Mouse (Mus musculus): ENCODE data around the gene Fgr. TPM values are rescaled to one million over a fixed set of nuclear protein-coding genes. Genes with fewer than 3 reads are reported as not detected.

Gene Fgr
- polyA plus RNA-seq, 1 experiment, result 15.3 TPM

- TF ChIP-seq POLR2A (IDR thresholded peaks at IDR 0.05; ENCODE audit: control insufficient read depth, extremely low read depth, insufficient read depth, low read length, poor library complexity) (no peak), CTCF (IDR thresholded peaks at IDR 0.05; ENCODE audit: borderline replicate concordance, control insufficient read depth, extremely low read depth, insufficient read depth, low read length, poor library complexity) (no peak)
- H3K4me3 ChIP-seq (ENCODE audit: control insufficient read depth, insufficient read depth, low read length), result no peak overlapping the region
- peaks cover 30% of the 10 kb centered on the region for H3K4me1 ChIP-seq (replicated peaks; ENCODE audit: control insufficient read depth, insufficient read depth, low read length)
- no peaks in the 10 kb centered on the region for H3K36me3 ChIP-seq (ENCODE audit: control insufficient read depth, insufficient read depth, low read length)
- H3K27me3 ChIP-seq (ENCODE audit: control insufficient read depth, insufficient read depth, low read length), result peaks cover 2% of the 10 kb centered on the region; the same call in 1 of the 2 replicates
- H3K27ac ChIP-seq (ENCODE audit: control insufficient read depth, insufficient read depth, low read length), result no peak overlapping the region
- no peak for DNase-seq
- WGBS, result 66% methylated on average over 5 of the region's 5 CpGs
Measured at GRCm38 (mm10) chr4:133009676-133010075, 35.8 kb downstream of the Fgr start.

GRCm38 (mm10) chr4:133010611-133011010 is 36.7 kb downstream of the Fgr start:
- Histone ChIP-seq H3K4me1 (replicated peaks; ENCODE audit: control insufficient read depth, insufficient read depth, low read length) (peaks cover 39% of the 10 kb centered on the region), H3K36me3 (ENCODE audit: control insufficient read depth, insufficient read depth, low read length) (no peaks in the 10 kb centered on the region), H3K27me3 (ENCODE audit: control insufficient read depth, insufficient read depth, low read length) (peaks cover 2% of the 10 kb centered on the region; the same call in 1 of the 2 replicates), H3K27ac (ENCODE audit: control insufficient read depth, insufficient read depth, low read length) (no peak overlapping the region), H3K4me3 (ENCODE audit: control insufficient read depth, insufficient read depth, low read length) (peak overlapping the region; percentile 64)
- peak; percentile 39 for DNase-seq
- WGBS, result 3% methylated on average over 17 of the region's 17 CpGs
- TF ChIP-seq CTCF (IDR thresholded peaks at IDR 0.05; ENCODE audit: borderline replicate concordance, control insufficient read depth, extremely low read depth, insufficient read depth, low read length, poor library complexity) (no peak), POLR2A (IDR thresholded peaks at IDR 0.05; ENCODE audit: control insufficient read depth, extremely low read depth, insufficient read depth, low read length, poor library complexity) (no peak)

GRCm38 (mm10) chr4:133011028-133011820 is 37.3 kb downstream of the Fgr start, which contains the start of gene Ahdc1:
TSS of gene Ahdc1 (plus strand) at chr4:133011260.
- H3K36me3 ChIP-seq (ENCODE audit: control insufficient read depth, insufficient read depth, low read length), result no peaks in the 10 kb centered on the region
- peak within 1 kb of the TSS; percentile 74 for H3K27ac ChIP-seq (ENCODE audit: control insufficient read depth, insufficient read depth, low read length)
- DNase-seq, result peak; percentile 94
- H3K4me1 ChIP-seq (replicated peaks; ENCODE audit: control insufficient read depth, insufficient read depth, low read length), result peaks cover 44% of the 10 kb centered on the region
- TF ChIP-seq POLR2A (IDR thresholded peaks at IDR 0.05; ENCODE audit: control insufficient read depth, extremely low read depth, insufficient read depth, low read length, poor library complexity) (peak; percentile 95), CTCF (IDR thresholded peaks at IDR 0.05; ENCODE audit: borderline replicate concordance, control insufficient read depth, extremely low read depth, insufficient read depth, low read length, poor library complexity) (peak; percentile 66; the same call in 1 of the 2 replicates)
- WGBS, result 1% methylated on average over 62 of the region's 66 CpGs
- peak within 1 kb of the TSS; percentile 64 for H3K4me3 ChIP-seq (ENCODE audit: control insufficient read depth, insufficient read depth, low read length)
- peaks cover 2% of the 10 kb centered on the region; the same call in 1 of the 2 replicates for H3K27me3 ChIP-seq (ENCODE audit: control insufficient read depth, insufficient read depth, low read length)

- under 1% methylated on average over 68 of the region's 84 CpGs for WGBS
- Histone ChIP-seq H3K27me3 (ENCODE audit: control insufficient read depth, insufficient read depth, low read length) (peaks cover 2% of the 10 kb centered on the region; the same call in 1 of the 2 replicates), H3K27ac (ENCODE audit: control insufficient read depth, insufficient read depth, low read length) (peak overlapping the region; percentile 74), H3K4me3 (ENCODE audit: control insufficient read depth, insufficient read depth, low read length) (peak overlapping the region; percentile 64), H3K36me3 (ENCODE audit: control insufficient read depth, insufficient read depth, low read length) (no peaks in the 10 kb centered on the region), H3K4me1 (replicated peaks; ENCODE audit: control insufficient read depth, insufficient read depth, low read length) (peaks cover 52% of the 10 kb centered on the region)
- DNase-seq, result peak; percentile 55
- TF ChIP-seq CTCF (IDR thresholded peaks at IDR 0.05; ENCODE audit: borderline replicate concordance, control insufficient read depth, extremely low read depth, insufficient read depth, low read length, poor library complexity) (0 out of 2 replicates have a peak, but pooled peaks have one; percentile 33), POLR2A (IDR thresholded peaks at IDR 0.05; ENCODE audit: control insufficient read depth, extremely low read depth, insufficient read depth, low read length, poor library complexity) (0 out of 2 replicates have a peak, but pooled peaks have one; percentile 34)
Measured at GRCm38 (mm10) chr4:133011821-133012775, 38.2 kb downstream of the Fgr start.

DNA sequence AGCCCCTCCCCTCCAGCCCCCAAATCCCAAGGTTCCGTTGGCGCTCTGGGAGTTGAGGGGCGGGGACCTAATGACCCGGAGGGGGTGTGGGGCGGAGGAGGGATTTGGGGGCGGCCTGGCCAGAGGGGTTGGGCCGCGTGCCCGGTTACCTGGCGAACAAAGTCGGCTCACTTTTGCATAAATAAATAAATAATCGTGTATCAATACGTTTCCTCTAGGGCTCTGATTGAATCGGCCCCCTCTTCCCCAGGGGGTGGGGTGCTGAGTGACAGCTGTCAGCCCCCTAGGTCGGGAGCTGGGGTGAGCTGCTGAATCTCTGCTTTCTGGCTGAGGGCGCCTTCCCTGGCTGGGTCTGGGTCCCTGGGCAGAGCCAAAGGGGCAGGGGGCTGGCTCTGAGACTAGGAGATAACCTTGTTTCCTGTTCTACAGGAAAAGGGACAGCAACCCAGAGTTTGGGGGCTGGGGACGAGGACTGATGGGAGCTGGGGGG is 38.9 kb downstream of the Fgr start:
- peaks cover 2% of the 10 kb centered on the region; the same call in 1 of the 2 replicates for H3K27me3 ChIP-seq (ENCODE audit: control insufficient read depth, insufficient read depth, low read length)
- WGBS, result 1% methylated on average over 17 of the region's 17 CpGs
- H3K4me3 ChIP-seq (ENCODE audit: control insufficient read depth, insufficient read depth, low read length), result peak overlapping the region; percentile 64
- H3K4me1 ChIP-seq (replicated peaks; ENCODE audit: control insufficient read depth, insufficient read depth, low read length), result peaks cover 57% of the 10 kb centered on the region
- TF ChIP-seq POLR2A (IDR thresholded peaks at IDR 0.05; ENCODE audit: control insufficient read depth, extremely low read depth, insufficient read depth, low read length, poor library complexity), result no peak
- TF ChIP-seq CTCF (IDR thresholded peaks at IDR 0.05; ENCODE audit: borderline replicate concordance, control insufficient read depth, extremely low read depth, insufficient read depth, low read length, poor library complexity), result no peak
- H3K36me3 ChIP-seq (ENCODE audit: control insufficient read depth, insufficient read depth, low read length), result no peaks in the 10 kb centered on the region
- peak overlapping the region; percentile 20; the same call in 1 of the 2 replicates for H3K27ac ChIP-seq (ENCODE audit: control insufficient read depth, insufficient read depth, low read length)
- peak; percentile 48 for DNase-seq

Data from thymus, adult 2 months (tissue).